Mouse (Mus musculus) olfactory bulb, adult 2 months (tissue): ENCODE data around the gene Atp13a1.

Experiments used
- CTCF ChIP-seq: fragments of 200-500 bp; IDR thresholded peaks from 2 replicates; pipeline ENCODE4 v1.5.1; 2012; ENCODE audit warnings: low read depth, mild to moderate bottlenecking, low read length, moderate library complexity; ENCODE audit not compliant: insufficient read depth
- POLR2A ChIP-seq: fragments of 200-500 bp; IDR thresholded peaks from 2 replicates; pipeline ENCODE4 v1.6.1; 2012; ENCODE audit warnings: mild to moderate bottlenecking, low read depth, low read length, moderate library complexity; ENCODE audit not compliant: insufficient read depth

DNA sequence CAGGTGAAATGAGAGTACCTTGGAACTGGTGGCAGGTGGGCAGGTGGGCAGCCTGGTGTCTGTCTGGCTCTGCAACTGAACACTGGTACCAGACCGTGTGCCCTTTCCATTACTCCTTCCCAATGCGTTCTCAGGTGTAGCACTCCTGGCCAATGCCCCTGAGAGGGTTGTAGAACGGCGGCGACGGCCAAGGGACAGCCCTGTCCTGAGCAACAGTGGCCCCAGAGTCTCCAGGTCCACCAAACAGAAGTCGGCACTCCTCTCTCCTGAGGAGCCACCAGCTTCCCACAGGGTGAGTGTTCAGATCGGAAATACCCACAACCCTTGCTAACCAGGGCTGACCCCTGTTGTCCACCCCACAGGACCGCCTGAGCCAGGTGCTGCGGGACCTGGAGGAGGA lies 14.1 kb downstream of the Atp13a1 start:
- TF ChIP-seq CTCF (no peak), POLR2A (no peak)
